In genomic region chr10:60256088-60256487, GRCm38 (mm10) we compare ENCODE assay signal across 1 mouse cellular context.
A peak's percentile ranks its signal among the peaks of the same experiment; 100 is the strongest.
TF ChIP-seq lines count a peak whose summit lies in the region.

No protein-coding gene starts in this region.

TF ChIP-seq in MEL, 35 proteins besides CTCF, POLR2A, EP300 and RAD21 (continued from another document):
- TF ChIP-seq JUND (IDR thresholded peaks at IDR 0.05; ENCODE audit: low read depth, low read length): no peak
- TF ChIP-seq TCF12 (IDR thresholded peaks at IDR 0.05; ENCODE audit: low read depth, low read length): peak; percentile 56
- peak; percentile 67 for TF ChIP-seq TAL1 (IDR thresholded peaks at IDR 0.05; ENCODE audit: low read length)
- peak; percentile 70 for TF ChIP-seq GATA1 (IDR thresholded peaks at IDR 0.05; ENCODE audit: low read depth, low read length)
- TF ChIP-seq KAT2A (conservative IDR thresholded peaks at IDR 0.05; ENCODE audit: low read depth, low read length): no peak
